Mouse (Mus musculus) gastrocnemius, adult 18-20 months (tissue): ENCODE results near the gene Zfhx3. TPM values are rescaled to one million over a fixed set of nuclear protein-coding genes. Genes with fewer than 3 reads are reported as not detected.

Experiments used
- DNase-seq: peaks from one replicate; pipeline ENCODE4 v3.0.0; 2021; ENCODE audit warnings: low spot score
- total RNA-seq, 2 experiments: library from RNA; stranded (reverse); gene quantifications; 2 replicates each; pipeline ENCODE4 v1.2.3; 2021

The Zfhx3 gene
- total RNA-seq, 2 experiments from 2014 or later = 16.8 to 19.0 TPM

DNA sequence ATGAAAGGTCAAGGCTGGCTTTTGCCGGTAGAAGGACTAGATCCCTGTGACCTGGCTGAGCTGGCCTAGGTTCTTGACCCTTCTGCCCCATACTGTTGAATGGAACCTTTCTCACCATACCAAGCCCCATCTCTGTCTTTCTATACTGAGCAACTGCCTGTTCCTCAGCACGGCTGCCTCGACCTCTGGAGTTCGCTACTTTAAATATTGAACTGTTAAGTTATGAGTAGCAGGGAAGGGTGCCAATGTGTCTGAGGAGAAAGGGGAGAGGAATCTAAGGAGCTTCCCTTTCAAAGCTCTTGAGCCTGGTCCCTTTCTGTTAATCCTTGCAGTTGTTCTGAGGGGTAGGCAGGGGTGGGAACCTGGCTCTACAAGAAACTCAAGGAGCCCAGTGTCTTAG, 799.2 kb downstream of the Zfhx3 start:
- DNase-seq = no peak

DNA sequence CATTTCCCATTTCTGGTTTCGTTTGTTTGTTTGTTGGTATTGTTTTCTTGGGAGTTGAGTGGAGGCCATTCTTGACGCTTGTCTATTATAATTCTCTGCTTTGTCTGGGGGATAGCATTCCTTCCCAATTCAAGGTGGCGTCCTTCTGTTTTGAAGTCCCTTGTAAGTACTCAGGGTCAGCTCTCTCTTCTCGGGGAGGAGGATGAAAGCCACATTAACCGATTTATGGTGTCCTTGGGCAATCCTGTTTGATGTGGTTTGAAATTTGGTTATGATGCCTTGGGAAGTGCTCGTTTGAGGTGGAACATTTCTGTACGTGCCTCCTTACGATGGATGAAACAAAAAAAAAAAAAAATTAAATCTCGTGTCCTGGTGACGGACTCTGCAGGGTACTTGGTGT, 800.0 kb downstream of the Zfhx3 start:
- no peak for DNase-seq

DNA sequence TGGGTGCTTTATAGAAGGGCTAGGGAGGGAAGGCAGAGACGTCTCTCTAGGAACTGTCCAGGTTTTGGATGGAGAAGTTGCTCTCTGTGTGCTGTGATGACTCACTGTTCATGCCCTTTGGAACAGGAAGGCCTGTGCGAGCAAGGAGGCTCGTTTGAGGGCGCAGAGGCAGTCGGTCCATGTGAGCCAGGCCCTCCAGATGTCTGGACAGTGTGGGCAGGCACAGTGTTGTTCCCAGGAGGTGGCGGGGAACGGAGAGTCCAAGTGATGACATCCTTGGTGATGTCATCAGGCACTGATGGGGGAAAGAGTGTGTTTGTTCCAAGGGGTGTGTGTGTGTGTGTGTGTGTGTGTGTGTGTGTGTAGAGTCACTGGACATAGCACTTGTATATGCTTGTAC, 800.8 kb downstream of the Zfhx3 start:
- peak; percentile 65 for DNase-seq

DNA sequence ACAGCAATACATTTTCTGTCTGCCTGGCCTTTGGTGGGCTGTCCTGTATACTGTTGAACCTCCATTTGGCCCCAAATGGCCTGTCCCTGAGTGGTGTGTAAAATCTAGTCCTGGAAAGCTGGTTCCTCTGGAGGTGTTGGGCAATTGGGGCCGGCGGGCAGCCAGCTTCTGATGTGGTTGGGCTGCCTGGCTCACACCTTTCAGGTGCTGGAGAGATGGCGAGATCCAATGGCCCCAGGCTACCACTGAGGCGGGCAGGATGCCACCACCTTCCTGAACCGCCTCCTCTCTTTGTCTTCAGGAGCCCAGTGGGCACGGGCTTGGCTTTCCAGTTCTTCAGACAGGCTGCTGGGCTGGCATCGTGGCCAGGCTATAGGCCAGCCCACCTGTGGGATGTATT, 803.1 kb downstream of the Zfhx3 start:
- DNase-seq = no peak

DNA sequence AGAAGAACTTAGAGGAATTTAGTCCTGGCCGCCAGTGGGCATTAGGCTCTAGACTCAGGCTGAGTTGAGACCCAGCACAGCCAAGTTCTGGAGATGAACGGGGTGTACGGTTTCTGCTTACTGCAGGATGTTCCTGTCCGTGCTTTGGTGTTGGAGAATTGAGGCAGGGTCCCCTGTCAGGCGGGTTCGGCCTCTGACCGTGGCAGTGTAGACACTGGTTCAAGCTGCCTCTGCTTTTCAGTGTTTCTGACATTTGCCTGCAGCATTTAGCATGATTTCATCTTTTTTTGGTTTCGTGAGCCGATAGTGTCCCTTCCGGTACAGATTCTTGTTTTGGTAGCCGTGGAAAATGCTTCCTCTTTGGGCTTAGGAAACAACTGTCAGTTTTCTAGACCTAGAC, 805.7 kb downstream of the Zfhx3 start:
- DNase-seq = no peak

DNA sequence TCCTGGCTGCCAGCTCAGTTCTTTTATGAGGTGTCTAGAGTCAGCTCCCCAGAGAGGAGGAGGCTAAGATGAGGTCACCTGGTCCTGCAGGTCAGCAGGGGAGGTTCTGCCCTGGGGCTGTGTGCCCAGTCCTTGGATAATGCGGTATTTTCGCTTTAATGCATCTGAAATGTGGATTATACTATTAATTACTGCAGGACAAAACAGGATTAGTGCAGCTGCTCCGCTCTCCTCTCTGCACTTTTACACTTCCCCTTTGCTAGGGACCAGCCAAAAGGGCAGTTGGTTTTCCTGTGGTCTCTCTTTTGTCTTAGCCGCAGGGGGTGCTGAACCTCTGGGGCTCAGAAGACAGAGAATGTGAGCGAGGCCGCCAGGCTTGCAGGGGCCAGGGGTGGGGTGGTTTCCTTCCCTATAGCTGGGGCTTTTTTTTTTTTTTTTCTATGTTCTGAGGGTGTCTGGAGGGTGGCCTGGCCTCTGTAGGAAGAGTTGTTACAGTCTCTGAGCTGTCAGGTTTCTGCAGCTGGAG, 806.5 kb downstream of the Zfhx3 start:
- DNase-seq = peak; percentile 62

DNA sequence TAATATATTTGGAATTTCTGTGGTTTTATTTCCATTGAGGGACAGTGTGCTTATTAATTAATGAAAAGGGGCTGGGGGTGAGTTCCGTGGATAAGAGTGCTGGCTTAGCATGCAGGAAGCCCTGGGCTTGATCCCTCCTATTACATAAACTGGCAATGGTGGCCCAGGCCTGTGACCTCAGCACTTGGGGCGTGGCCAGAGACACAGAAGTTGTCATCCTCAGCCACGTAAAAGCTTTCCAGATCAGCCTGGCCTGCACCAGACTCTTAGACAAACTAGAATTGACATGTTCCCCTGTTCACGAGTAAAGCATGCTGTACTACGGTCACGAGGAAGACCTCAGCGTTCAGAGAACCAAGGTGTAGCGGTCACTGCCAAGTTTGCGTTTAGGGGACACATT, 808.4 kb downstream of the Zfhx3 start:
- peak; percentile 43 for DNase-seq

DNA sequence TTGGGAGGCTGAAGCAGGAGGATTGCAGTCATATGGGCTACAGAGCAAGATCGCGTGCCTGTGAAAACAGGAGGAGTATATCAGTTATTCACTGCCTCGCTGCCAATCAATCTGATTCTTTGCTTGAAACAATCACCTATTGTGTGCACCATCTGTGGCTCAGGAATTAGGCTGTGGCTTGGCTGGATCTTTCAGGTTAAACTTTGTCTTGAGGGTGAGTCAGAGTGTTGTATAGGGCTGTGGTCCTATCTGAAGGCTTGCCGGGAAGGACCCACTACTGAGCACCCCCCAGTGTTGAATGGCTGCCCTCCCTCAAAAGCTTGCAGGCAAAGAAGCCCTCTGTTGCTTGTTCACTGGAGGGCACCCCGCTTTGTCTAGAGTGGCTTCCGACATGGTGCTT, 812.1 kb downstream of the Zfhx3 start:
- no peak for DNase-seq

DNA sequence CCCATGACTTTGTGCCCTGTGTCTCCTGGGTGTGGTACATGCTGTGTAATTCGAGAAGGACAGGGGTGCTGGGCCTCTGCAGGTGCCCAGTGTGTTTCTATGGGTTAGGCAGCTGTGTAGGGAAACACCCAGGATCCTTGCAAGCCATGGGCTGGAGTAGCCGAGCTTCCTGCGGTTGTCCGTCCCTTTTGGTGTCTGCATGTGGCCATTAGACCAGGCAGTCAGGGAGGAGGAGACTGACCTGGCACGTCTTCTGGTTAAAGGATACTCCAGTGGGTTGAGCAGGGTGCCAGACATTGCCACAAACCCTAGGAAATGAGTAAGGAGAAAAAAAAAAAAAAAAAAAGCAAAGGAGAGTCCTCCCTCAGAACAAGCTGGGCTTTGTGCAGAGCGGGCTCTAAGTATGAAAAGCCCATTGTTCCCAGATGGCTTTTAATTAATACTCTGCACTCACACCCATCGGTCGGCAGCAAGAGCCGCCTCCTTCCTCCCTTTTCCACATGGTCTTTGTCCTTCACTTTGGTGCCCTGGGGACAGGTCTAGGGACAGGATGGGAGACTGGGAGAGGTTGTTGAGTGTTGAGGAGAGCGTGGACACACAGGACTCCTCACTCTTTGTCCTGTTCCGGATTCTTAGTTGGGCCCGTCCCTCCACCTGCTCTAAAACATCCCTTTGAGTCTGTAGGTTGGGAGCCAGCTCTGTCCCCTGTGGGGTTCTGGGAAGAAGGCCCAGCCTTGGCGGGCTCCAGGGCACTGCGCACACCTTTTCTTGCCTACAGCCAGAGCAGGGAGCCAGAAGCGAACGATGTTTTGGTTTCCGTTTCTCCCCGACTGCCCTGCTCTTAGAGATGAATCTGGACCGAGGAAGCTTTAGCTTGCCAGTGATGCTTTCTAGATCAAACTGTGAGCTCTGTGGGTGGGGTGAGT, 813.2 kb downstream of the Zfhx3 start:
- DNase-seq = peak; percentile 50

DNA sequence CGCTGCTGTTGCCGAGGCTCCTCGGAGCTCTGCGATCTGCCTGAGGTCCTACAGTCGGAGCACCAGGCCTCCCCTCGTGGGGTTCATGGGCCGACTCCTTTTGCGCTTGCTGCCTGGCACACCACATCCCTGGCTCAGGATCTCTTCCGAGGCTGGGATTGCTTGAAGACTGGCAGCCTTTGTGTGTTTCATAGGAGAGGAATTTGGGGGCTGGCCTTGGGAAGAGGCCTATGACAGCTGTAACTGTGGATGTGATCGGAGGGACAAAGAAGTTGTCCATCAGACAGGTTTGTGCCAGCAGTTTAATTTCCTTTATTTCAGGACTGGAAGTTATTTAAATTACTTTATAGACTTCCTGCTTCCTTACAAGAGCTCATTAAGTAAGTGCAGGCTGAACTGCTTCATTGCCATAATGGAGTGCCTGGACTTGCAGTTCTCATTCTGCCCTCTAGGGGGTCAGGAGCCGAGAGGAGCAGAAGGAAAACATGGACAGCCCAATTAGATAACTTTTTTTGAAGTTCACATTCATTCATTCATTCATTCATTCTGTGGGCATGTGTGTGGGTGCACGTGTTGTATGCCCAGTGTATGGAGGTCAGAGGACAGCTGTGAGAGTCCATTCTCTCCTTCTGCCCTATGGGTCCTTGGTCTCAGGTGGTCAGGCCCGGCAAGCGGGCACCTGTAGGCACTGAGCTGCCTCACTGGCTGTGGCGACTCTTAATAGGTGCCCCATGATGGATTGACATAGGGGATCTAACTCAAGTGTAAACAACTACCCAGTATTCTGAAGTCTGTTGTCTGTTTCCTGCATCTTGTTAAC, 817.3 kb downstream of the Zfhx3 start:
- DNase-seq = peak; percentile 64

DNA sequence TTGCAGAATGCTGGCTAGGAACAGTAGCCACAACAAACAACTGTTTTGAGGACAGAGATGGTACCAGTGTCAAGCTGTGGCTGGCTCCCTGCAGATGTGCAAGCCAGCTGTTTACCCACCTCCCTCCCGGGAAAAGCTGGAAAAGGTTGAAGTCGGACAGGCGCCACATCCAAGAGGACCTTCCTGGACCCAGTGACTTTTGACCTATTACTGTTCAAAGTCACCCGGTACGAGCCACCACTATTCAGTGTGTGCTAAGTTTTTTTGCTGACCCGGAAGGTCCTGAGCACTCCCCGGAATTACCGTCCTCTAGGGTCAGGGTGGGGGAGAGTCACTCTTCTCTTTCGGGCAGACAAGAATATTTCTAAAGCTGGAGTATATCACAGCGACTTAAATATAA, 818.3 kb downstream of the Zfhx3 start:
- no peak for DNase-seq

DNA sequence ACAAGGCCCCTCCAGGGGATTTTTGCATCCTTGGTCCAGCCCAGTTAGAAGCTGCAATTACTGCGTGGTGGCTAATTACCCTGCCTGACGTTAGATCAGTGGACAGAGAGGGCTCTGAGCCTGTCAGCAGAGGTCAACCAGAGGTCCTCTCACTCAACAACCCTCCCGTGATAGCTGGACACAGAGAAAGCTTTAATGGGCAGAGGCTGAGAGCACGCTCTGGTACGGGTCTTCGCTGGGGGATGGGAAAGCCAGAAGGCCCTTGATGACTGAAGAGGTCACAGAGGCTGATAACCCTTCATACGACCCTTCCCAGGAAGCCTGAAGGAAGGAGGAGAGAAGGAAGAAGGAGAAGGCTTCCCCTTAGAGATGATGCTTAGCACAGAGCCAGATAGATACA, 820.1 kb downstream of the Zfhx3 start:
- no peak for DNase-seq

DNA sequence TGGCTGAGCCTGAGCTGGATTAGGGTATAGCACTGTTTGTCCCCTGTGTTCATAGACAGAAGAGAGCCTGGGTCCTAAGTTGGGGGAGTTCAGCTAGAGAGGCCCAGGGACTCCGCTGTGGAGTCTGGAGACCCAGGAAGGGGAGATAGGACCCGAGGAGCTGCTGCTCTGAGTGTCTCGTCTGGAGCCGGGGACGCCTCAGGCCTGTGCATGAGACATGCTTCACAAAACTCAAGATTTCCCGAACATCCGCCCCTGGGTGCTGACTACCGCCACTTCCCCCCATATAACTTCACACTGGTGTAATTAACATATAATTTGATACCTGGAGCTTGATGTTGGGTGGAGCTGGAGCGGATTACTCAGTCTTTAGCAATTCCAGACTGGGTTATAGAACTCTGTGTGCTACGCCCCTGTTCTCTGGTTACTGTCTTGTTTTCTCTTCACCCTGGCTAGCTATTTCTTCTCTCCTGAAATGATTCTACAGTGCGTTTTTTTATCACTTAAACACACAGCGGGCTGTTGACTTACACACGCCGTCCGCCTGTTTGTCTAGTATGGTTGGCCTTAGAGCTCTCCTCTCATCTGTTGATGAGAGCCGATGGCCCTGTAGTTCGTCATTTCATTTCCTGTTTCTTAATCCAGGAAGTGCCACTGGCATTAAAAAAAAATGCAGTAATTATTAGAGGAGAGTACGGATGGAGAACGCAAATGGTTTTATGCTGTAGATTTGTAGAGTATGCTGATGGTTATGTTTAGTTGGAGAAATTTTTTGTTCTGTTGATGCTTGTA, 822.2 kb downstream of the Zfhx3 start:
- DNase-seq = peak; percentile 36

DNA sequence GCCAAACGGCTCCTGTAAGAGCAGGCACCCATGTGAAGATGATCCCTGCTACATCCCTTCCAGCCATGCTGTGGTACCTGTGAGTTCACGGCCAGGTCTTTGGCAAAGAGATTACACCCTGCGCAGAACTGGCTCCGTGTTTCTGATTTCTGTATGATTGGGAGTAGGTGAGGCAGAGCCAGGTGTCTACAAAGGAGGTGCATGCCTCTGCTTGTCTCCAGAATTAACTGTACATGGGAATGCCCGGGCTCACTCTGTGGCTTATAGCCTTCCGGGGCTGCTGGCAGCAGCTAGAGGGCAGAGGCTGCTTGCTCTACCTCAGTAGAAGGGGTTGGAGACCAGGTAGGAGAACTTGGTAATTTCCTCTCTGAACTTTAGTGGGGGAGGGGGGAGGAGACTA, 823.7 kb downstream of the Zfhx3 start:
- no peak for DNase-seq

DNA sequence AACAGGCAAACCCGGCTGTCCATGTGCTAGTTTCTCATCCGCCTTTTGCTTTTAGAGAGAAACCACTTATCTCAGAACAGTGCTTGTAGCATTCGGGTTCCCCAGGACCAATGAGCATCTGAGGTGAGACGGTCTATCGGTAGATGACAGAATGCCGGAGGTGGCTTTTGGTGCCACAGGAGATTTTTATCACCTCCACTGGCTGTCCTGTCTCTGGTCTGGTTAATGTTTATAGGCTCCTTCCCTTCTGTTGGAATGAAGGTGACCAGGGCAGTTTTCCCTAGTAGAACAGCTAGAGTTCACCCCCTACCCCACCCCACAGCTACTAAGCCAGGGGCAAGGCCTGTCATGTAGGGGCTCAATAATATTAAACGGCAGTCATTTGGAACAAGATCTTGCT, 825.6 kb downstream of the Zfhx3 start:
- DNase-seq = no peak

DNA sequence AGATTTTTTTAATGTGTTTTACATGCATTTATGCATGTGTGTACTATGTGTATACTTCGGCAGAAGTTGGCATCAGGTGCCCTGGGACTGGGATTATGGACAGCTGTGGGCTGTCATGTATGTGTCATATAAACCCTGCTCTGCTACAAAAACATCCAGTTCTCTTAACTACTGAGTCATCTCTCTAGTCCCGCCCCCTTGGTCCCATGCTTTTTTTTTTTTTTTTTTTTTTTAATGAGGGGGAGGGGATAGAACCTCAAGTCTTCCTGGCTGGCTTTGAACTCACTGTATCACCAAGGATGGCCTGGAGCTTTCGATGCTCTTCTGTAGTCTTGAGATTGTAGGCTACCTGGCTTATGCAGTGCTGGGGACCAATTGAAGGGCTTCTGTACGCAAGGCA, 827.9 kb downstream of the Zfhx3 start:
- DNase-seq = no peak

DNA sequence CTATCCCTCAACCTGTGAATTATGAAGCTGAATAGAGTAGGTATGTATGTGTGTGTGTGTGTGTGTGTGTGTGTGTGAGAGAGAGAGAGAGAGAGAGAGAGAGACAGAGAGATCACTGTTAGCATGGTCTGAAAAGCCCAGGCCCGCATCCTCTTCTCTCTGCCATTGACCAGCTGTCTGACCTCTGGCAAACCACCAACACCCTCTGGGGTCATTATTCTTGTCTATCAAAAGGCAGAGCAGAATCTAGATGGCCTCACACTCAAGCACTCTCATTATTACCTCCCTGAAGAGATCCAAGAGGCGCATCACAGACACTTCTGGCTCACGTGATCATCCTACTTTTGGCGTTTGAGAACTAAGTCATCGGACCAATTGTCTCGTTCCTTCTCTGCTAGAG, 831.0 kb downstream of the Zfhx3 start:
- DNase-seq = no peak

DNA sequence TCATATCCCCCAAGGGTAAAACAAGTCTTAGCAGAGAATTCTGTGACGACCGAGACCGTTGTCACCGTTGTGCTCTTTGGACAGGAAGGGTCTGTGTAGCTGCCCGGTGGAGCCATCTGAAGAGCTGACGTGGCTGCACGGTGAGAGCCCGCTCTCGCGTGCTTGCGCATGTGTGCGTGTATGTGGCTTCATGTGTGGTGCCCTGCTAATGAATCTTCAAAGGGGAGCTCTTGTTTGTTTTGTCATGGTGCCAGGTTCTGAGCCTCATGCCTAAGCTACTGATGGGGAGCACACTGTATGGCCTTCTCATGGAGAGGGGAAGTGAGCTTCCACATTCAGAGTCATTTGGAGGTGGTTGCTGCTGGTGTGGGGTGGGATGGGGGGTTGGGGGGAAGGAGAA, 835.6 kb downstream of the Zfhx3 start:
- DNase-seq = no peak

DNA sequence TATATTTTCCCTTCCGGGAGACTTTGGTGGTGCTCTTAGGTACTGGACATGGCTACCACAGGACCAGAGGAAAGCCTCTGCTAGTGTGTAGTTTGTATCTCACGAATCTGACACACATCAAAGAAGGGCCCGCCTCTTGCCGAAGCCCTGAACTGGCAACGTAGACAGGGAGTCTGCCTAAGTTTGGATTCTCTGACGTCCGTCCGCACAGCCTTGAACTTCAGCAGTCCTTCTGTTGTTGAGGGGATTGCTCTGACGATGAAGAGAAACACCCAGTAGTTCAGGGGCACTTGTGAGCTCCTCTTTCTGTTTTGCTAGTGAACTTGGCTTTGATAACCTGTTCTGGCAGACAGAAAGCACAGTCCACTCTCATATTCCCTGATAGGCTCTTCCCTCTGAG, 836.1 kb downstream of the Zfhx3 start:
- no peak for DNase-seq

DNA sequence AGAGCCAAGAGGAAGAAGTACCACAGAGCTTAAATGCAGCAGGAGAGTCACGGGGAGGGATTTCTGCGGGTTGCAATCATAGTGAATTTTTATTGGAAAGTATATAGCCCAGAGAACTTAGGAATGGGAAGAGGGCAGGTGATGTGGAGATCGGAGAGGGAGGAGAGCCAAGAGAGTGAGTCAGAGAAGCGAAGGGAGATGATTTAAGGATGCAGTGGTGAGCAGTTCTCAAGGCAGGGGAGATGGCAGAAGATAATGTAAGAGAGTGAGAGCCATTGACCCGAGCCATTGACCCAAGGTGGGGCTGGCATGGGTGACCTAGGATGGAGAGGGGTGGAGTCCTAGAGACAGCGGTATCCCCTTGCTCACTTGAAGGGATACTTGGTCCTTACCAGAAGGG, 838.3 kb downstream of the Zfhx3 start:
- no peak for DNase-seq

DNA sequence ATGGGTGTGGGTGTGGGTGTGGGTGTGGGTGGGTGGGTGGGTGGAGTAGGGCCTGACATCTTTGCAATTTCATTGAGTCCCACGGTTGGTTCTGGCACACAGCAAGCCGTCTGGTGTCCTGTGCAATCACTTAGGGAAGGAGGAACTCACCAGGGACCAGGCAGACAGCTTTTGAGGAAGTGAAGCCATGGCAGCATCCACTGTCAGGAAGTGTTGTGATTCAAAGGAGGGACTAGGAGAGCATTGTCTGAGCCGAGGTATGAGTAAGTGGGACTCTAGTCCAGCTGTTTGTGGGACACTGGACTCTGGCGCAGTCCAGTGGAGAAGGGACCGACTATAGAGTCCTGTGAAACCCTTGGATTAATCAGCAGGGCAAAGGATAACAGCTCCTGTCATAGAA, 838.7 kb downstream of the Zfhx3 start:
- DNase-seq = no peak

DNA sequence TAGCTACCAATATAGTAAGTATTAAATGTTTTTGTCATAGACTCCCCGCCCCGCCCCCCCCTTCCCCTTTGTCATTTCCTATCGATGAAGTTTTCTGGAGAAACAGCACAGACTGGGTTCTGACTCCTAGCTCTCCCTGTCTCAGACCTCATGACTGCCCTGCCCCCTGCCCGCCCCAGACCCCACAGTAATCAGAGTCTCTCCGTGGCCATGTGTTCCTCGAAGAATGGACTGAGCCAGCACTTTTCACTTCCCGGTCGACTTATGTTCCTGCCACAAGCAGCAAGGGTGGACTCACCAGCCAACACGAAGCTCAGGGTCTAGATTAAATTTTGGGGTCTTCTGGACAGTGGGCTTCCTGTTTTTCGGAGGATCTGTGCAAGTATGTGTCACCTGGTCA, 840.7 kb downstream of the Zfhx3 start:
- no peak for DNase-seq
